Mouse (Mus musculus): Measurements from ENCODE around the gene Pithd1.

DNA sequence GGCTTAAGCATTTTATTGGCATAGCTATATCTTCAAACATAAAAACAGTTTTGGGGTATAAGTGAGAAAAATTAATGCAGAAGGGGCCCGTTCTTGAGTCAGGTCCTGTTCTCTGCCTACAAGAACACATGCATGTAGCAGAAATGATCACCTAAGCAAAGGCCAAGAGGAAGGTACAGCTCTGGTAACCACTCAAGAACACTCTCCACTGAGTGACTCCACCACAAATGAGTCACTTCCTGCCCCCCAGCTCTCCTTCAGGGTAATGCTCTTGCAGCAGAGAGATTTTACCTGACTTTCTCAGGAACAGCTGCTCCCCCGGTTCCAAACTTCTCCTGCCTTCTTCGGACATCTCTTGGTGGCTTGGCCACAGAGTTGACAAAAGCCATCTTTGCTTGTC is 19.8 kb upstream of the Pithd1 start:
- TF ChIP-seq GATA1 (IDR thresholded peaks at IDR 0.05; ENCODE audit: borderline replicate concordance, low read length), result no peak
- TF ChIP-seq FLI1 (IDR thresholded peaks at IDR 0.05; ENCODE audit: low read length), result no peak
